Mouse (Mus musculus): ENCODE measurements around the gene Batf. TPM values are rescaled to one million over a fixed set of nuclear protein-coding genes. Genes with fewer than 3 reads are reported as not detected.

Gene Batf
- total and polyA plus RNA-seq, 3 experiments = not detected

DNA sequence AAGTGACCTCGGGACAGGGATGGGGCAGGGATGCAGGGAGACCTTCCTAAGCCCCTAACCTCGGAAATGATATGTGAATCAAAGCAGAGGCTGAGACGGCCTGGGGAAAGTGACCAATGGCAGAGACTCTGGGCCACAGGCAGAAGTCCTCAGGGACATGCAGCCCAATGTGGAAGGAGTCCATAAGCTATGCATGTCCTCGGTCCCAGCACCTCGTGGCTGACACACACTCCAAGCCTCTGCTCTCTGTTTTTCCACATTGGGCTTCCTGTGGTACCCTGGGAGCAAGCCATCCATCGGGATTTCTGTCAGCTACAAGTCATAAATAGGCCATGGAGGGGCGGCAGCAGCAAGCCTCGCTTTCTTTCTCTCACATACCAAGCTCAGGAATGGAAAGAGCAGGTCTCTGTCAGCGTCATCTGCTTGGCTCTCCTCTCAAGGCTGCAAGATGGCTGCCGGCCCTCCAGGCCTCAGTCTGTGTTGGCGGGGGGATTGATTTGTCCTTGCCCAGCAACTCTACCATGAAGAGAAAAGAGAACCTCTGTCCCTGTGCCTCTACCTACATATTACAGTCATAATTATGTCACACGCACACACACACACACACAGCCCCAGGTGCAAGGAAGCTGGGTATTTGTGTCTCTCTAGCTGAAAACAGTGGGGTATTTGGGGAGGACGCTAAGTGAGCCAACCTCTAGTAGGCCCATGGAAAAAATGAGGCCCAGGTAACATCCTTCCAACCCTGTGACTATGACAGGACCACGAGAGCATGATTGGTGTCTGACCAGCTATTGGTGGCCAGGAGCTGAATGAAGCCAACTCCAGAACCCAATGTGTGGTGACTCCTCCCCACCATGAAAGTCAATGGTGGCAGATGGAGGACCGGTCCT is 15.9 kb downstream of the Batf start:
- peaks cover 23% of the 10 kb centered on the region for H3K4me1 ChIP-seq (ENCODE audit: insufficient read depth, low read depth, low read length)
- peaks cover 24% of the 10 kb centered on the region for H3K27me3 ChIP-seq (ENCODE audit: insufficient read depth, low read length)
- H3K36me3 ChIP-seq (replicated peaks) = no peaks in the 10 kb centered on the region
- no peaks in the 10 kb centered on the region for H3K9me3 ChIP-seq (replicated peaks)
- no peak for ATAC-seq (ENCODE audit: extremely low read depth, insufficient number of reproducible peaks, low FRiP score, poor library complexity, severe bottlenecking)
- no peak overlapping the region for H3K4me3 ChIP-seq (ENCODE audit: low read depth, low read length)
- TF ChIP-seq GATA2 (IDR thresholded peaks at IDR 0.05; ENCODE audit: borderline replicate concordance, low read depth, low read length) = no peak
- no peak for TF ChIP-seq TAL1 (conservative IDR thresholded peaks at IDR 0.05; ENCODE audit: low read depth, low read length)
- no peak for TF ChIP-seq GATA1 (IDR thresholded peaks at IDR 0.05; ENCODE audit: borderline replicate concordance, low read length)
- no peak for TF ChIP-seq POLR2AphosphoS5 (IDR thresholded peaks at IDR 0.05; ENCODE audit: insufficient replicate concordance, low read depth, low read length)
- TF ChIP-seq CTCF (IDR thresholded peaks at IDR 0.05; ENCODE audit: low read depth, low read length) = no peak
- no peak for DNase-seq (ENCODE audit: low spot score)

DNA sequence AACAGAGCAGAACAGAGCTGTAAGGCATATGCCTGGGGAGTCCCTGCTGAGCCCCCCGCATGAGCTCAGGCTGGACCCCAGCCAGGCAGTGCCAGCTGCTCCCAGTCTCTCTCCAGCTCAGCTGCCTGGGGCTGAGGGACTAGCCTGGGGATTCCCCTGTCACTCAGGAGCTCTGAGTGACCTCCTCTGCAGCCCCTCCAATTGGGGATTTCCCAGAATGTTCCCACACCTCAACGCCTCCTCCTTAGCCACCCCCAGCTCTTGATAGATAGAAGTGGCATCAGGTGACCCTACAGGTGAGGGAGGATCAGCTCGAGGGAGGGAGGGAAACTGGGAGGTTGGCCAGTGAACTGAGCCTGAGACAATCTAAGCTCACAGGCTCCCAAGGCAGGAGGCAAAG is 17.0 kb downstream of the Batf start:
- Histone ChIP-seq H3K27me3 (ENCODE audit: insufficient read depth, low read length) (peaks cover 30% of the 10 kb centered on the region), H3K4me3 (ENCODE audit: low read depth, low read length) (no peak overlapping the region), H3K4me1 (ENCODE audit: insufficient read depth, low read depth, low read length) (peaks cover 23% of the 10 kb centered on the region), H3K9me3 (replicated peaks) (no peaks in the 10 kb centered on the region), H3K36me3 (replicated peaks) (no peaks in the 10 kb centered on the region)
- TF ChIP-seq GATA1 (IDR thresholded peaks at IDR 0.05; ENCODE audit: borderline replicate concordance, low read length) (no peak), GATA2 (IDR thresholded peaks at IDR 0.05; ENCODE audit: borderline replicate concordance, low read depth, low read length) (no peak), POLR2AphosphoS5 (IDR thresholded peaks at IDR 0.05; ENCODE audit: insufficient replicate concordance, low read depth, low read length) (no peak), CTCF (IDR thresholded peaks at IDR 0.05; ENCODE audit: low read depth, low read length) (no peak), TAL1 (conservative IDR thresholded peaks at IDR 0.05; ENCODE audit: low read depth, low read length) (no peak)
- DNase-seq (ENCODE audit: low spot score) = no peak
- no peak for ATAC-seq (ENCODE audit: extremely low read depth, insufficient number of reproducible peaks, low FRiP score, poor library complexity, severe bottlenecking)

DNA sequence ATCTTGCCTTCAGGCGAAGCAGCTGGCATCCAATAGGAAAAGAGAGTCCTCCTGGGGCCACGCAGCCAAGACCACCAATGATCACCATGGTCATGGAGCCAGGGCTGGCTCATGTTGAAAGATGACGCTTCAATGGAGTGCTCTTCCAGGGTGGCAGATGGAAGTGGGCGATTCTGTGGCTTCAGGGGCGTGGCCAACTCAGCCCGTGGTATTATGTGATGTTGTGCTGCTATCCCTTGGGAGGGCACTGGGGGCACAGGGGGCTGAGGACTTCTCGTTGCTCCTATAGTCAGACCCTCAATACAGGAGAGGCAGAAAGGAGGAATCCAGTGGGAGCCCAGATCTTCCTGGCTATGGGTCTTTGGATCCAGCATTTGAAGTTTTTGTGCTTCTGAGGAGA is 18.1 kb downstream of the Batf start:
- DNase-seq (ENCODE audit: low spot score) = peak; percentile 43
- no peak overlapping the region for H3K4me3 ChIP-seq (ENCODE audit: low read depth, low read length)

GRCm38 (mm10) chr12:85705002-85705830 is 18.7 kb downstream of the Batf start:
- ATAC-seq (ENCODE audit: extremely low read depth, insufficient number of reproducible peaks, low FRiP score, poor library complexity, severe bottlenecking) = peak; percentile 89
- peaks cover 39% of the 10 kb centered on the region for H3K27me3 ChIP-seq (ENCODE audit: insufficient read depth, low read length)
- DNase-seq (ENCODE audit: low spot score) = peak; percentile 72
- no peaks in the 10 kb centered on the region for H3K36me3 ChIP-seq (replicated peaks)
- TF ChIP-seq GATA2 (IDR thresholded peaks at IDR 0.05; ENCODE audit: borderline replicate concordance, low read depth, low read length) (no peak), CTCF (IDR thresholded peaks at IDR 0.05; ENCODE audit: low read depth, low read length) (no peak), GATA1 (IDR thresholded peaks at IDR 0.05; ENCODE audit: borderline replicate concordance, low read length) (no peak), TAL1 (conservative IDR thresholded peaks at IDR 0.05; ENCODE audit: low read depth, low read length) (no peak), POLR2AphosphoS5 (IDR thresholded peaks at IDR 0.05; ENCODE audit: insufficient replicate concordance, low read depth, low read length) (no peak)
- H3K9me3 ChIP-seq (replicated peaks) = no peaks in the 10 kb centered on the region
- H3K4me3 ChIP-seq (ENCODE audit: low read depth, low read length) = peak overlapping the region; percentile 64
- H3K4me1 ChIP-seq (ENCODE audit: insufficient read depth, low read depth, low read length) = peaks cover 23% of the 10 kb centered on the region

More for the DNA sequence above, 18.1 kb downstream of the Batf start:
- H3K9me3 ChIP-seq (replicated peaks) = no peaks in the 10 kb centered on the region
- no peak for ATAC-seq (ENCODE audit: extremely low read depth, insufficient number of reproducible peaks, low FRiP score, poor library complexity, severe bottlenecking)
- peaks cover 33% of the 10 kb centered on the region for H3K27me3 ChIP-seq (ENCODE audit: insufficient read depth, low read length)
- H3K4me1 ChIP-seq (ENCODE audit: insufficient read depth, low read depth, low read length) = peaks cover 23% of the 10 kb centered on the region
- no peaks in the 10 kb centered on the region for H3K36me3 ChIP-seq (replicated peaks)
- TF ChIP-seq CTCF (IDR thresholded peaks at IDR 0.05; ENCODE audit: low read depth, low read length) = 0 out of 2 replicates have a peak, but pooled peaks have one; percentile 2
- TF ChIP-seq GATA1 (IDR thresholded peaks at IDR 0.05; ENCODE audit: borderline replicate concordance, low read length) = no peak

DNA sequence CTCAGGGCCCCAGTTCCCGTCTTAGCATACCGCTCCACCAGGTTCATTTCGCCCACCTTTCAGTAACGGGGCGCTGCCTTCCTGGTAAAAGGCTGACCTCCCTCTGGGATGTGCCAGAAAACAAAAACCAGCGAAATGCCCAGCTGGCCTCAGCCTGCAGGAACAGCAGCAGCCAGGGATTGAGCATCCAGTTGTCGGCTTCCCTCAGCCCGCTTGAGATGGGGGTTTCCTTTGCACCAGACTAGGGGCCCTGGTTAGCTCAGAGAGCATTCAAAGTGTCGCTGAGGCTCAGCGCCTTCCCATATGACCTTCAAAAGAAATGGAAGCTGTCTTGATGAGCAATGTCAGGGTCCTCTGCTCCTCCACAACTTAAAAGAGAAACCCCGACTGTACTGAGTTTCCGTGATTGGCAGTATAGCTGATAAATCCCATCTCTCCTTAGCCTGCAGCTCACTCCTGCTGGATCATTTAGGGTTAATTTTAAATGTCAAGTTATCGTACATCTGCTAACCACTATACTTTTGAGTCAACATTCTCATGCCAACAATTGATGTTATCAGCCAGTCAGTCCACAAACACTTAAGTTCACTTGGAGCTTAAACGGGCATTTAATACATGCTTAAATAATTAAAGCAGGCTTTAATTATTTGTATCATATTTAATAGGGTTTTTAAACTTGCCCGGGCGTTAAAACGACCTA is 19.5 kb downstream of the Batf start:
- no peaks in the 10 kb centered on the region for H3K36me3 ChIP-seq (replicated peaks)

More for the DNA sequence above, 19.5 kb downstream of the Batf start:
- no peak for DNase-seq (ENCODE audit: low spot score)
- no peak for ATAC-seq (ENCODE audit: extremely low read depth, insufficient number of reproducible peaks, low FRiP score, poor library complexity, severe bottlenecking)
- Histone ChIP-seq H3K4me3 (ENCODE audit: low read depth, low read length) (peak overlapping the region; percentile 64; the same call in 1 of the 2 replicates), H3K27me3 (ENCODE audit: insufficient read depth, low read length) (peaks cover 42% of the 10 kb centered on the region), H3K4me1 (ENCODE audit: insufficient read depth, low read depth, low read length) (peaks cover 23% of the 10 kb centered on the region), H3K9me3 (replicated peaks) (no peaks in the 10 kb centered on the region)
- TF ChIP-seq CTCF (IDR thresholded peaks at IDR 0.05; ENCODE audit: low read depth, low read length) (no peak), POLR2AphosphoS5 (IDR thresholded peaks at IDR 0.05; ENCODE audit: insufficient replicate concordance, low read depth, low read length) (no peak), GATA2 (IDR thresholded peaks at IDR 0.05; ENCODE audit: borderline replicate concordance, low read depth, low read length) (no peak), GATA1 (IDR thresholded peaks at IDR 0.05; ENCODE audit: borderline replicate concordance, low read length) (no peak), TAL1 (conservative IDR thresholded peaks at IDR 0.05; ENCODE audit: low read depth, low read length) (no peak)

All from G1E (cell line).